Comparison of ENCODE assay signal across 10 mouse cellular contexts in the genomic region with DNA sequence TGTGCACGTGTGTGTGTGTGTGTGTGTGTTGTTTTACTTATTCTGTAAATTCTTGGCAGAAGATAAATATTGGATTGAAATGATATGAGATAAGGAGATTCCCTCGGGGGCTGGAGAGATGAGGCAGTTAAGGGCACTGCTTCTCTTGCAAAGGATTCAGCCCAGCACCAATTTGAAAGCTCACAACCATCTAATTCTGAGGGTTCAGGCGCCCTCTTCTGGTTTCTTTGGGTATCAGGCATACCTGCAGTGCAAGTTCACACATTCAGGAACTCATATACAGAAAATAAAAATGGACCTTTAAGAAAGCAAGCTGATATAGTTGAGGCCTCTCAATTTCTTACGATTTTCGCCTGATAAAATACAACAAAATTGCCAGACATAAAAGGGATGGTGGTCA. TPM values are rescaled to one million over a fixed set of nuclear protein-coding genes. Genes with fewer than 3 reads are reported as not detected.
A peak's percentile ranks its signal among the peaks of the same experiment; 100 is the strongest.
DNase-seq lines count a peak whose midpoint lies in the region; ATAC-seq and TF ChIP-seq lines count a peak whose summit lies in the region.
"Had no signal": no experiment of that assay in that cellular context is flagged by ENCODE, and none has a peak within 500 bp of the region (broad histone marks: within the 10 kb centered on the region; RNA-seq: fewer than 3 reads in every experiment).

No protein-coding gene starts in this region.

- peak; percentile 58 for DNase-seq in liver, adult 2 months (ENCODE audit: extremely low read depth, low read depth, low spot score)
- no peak for DNase-seq in liver, embryonic 11.5 days (ENCODE audit: low spot score)
- DNase-seq in T-cell, adult 2 months (ENCODE audit: low spot score): peak; percentile 30
- peak; percentile 86 to 89 for DNase-seq in cerebellum, postnatal 14 days
- DNase-seq in heart, postnatal 10 days: peak; percentile 53 to 75
- DNase-seq in left cerebral cortex, adult 8-10 months (ENCODE audit: low spot score in 2 of 2): peak; percentile 25 to 33
- peak; percentile 64 for DNase-seq in retina, embryonic 14.5 days (ENCODE audit: low spot score)

- no peak overlapping the region for H3K27ac ChIP-seq in liver, adult 2 months (replicated peaks; ENCODE audit: insufficient read depth, low read depth, low read length)
- no peak overlapping the region for H3K27ac ChIP-seq in liver, embryonic 11.5 days (ENCODE audit: low read depth, low read length)

- intact Hi-C loops in heart, postnatal 10 days (cut with DNase I): loop anchor here (2.0 to 10.0 kb wide), 2 partner anchors 112 to 350 kb away; no protein-coding TSS in a partner anchor

- no peaks in the 10 kb centered on the region for H3K79me2 ChIP-seq in liver, adult 2 months (ENCODE audit: control insufficient read depth, insufficient read depth, low read length)

- 45% methylated on average over 5 of the region's 5 CpGs for WGBS in liver, adult 2 months
- 30% methylated on average over 5 of the region's 5 CpGs for WGBS in liver, embryonic 11.5 days

- no peak overlapping the region for H3K9ac ChIP-seq in liver, adult 2 months (ENCODE audit: low read depth, low read length)
- H3K9ac ChIP-seq in liver, embryonic 11.5 days (ENCODE audit: low read depth, low read length): no peak overlapping the region

- H3K36me3 ChIP-seq in liver, adult 2 months (ENCODE audit: control insufficient read depth, insufficient read depth, low read length): no peaks in the 10 kb centered on the region
- H3K36me3 ChIP-seq in liver, embryonic 11.5 days (ENCODE audit: control insufficient read depth, insufficient read depth, low read length): no peaks in the 10 kb centered on the region

- H3K4me1 ChIP-seq in liver, adult 2 months (ENCODE audit: control insufficient read depth, insufficient read depth, low read length): no peaks in the 10 kb centered on the region
- no peaks in the 10 kb centered on the region for H3K4me1 ChIP-seq in liver, embryonic 11.5 days (replicated peaks; ENCODE audit: control insufficient read depth, insufficient read depth, low read length)

- H3K4me2 ChIP-seq in liver, embryonic 11.5 days: no peak overlapping the region

- no peak overlapping the region for H3K4me3 ChIP-seq in liver, adult 2 months (ENCODE audit: insufficient read depth, low read depth, low read length)
- no peak overlapping the region for H3K4me3 ChIP-seq in liver, embryonic 11.5 days (ENCODE audit: low read depth, low read length)

- peak; percentile 31 for TF ChIP-seq CTCF in liver, adult 2 months (IDR thresholded peaks at IDR 0.05; ENCODE audit: low read depth, low read length)

- no peaks in the 10 kb centered on the region for H3K27me3 ChIP-seq in liver, adult 2 months (ENCODE audit: control insufficient read depth, insufficient read depth, low read length)
- no peaks in the 10 kb centered on the region for H3K27me3 ChIP-seq in liver, embryonic 11.5 days (replicated peaks; ENCODE audit: control insufficient read depth, insufficient read depth, low read length)

- ATAC-seq in liver, embryonic 11.5 days (replicated peaks; ENCODE audit: low FRiP score): no peak
- ATAC-seq in monocyte, adult 5-6 weeks (replicated peaks; ENCODE audit: insufficient number of reproducible peaks, low FRiP score, low TSS enrichment, poor library complexity, severe bottlenecking): no peak

- no peaks in the 10 kb centered on the region for H3K9me3 ChIP-seq in liver, embryonic 11.5 days (ENCODE audit: control insufficient read depth, low read length)

- TF ChIP-seq POLR2A in liver, adult 2 months (IDR thresholded peaks at IDR 0.05; ENCODE audit: extremely low read depth, insufficient read depth, low read length): no peak

RNA-seq across cellular contexts. Expression of a gene that starts 10.7 kb away (rescaled TPM):
- total RNA-seq in liver, adult 2 months (2014; rRNA removed): not detected in 2 replicates
- not detected in 2 replicates for polyA plus RNA-seq in liver, adult 2 months (2012; rRNA removed)
- not detected in 2 replicates for polyA plus RNA-seq in liver, embryonic 11.5 days (2014; fragmentation: Nextera tagmentation; extraction: Ambion mirVana)
- total RNA-seq in heart, postnatal 10 days (2021): not detected
- not detected for total RNA-seq in left cerebral cortex, adult 8-10 months (2022)
- total RNA-seq in monocyte, adult 5-6 weeks (2017): not detected in 3 replicates
- total RNA-seq: gastrocnemius, postnatal 36 days had no signal
- polyA plus RNA-seq: neural tube, embryonic 14.5 days had no signal

RNA-seq across cellular contexts. Expression of a gene that starts 22.1 kb away (rescaled TPM):
- 0.13 TPM in 1 of 2 replicates, not detected in the other for total RNA-seq in liver, adult 2 months (2014; rRNA removed)
- polyA plus RNA-seq in liver, adult 2 months (2012; rRNA removed): 0.05 and 0.18 TPM in 2 replicates
- not detected in 2 replicates for polyA plus RNA-seq in liver, embryonic 11.5 days (2014; fragmentation: Nextera tagmentation; extraction: Ambion mirVana)
- under 1 TPM; 0.45 to 0.53 TPM for total RNA-seq in heart, postnatal 10 days (2021)
- 1 to 10 TPM in 1 of 4 experiments, under 1 TPM in 1, not detected in 2; 0.78 to 1.0 TPM for total RNA-seq in left cerebral cortex, adult 8-10 months (2022)
- total RNA-seq in monocyte, adult 5-6 weeks (2017): not detected in 3 replicates
- polyA plus RNA-seq: neural tube, embryonic 14.5 days had no signal

RNA-seq across cellular contexts. Expression of a gene that starts 22.1 kb away (rescaled TPM):
- total RNA-seq in liver, adult 2 months (2014; rRNA removed): not detected in 2 replicates
- polyA plus RNA-seq in liver, adult 2 months (2012; rRNA removed): 0.15 TPM in 1 of 2 replicates, not detected in the other
- not detected in 2 replicates for polyA plus RNA-seq in liver, embryonic 11.5 days (2014; fragmentation: Nextera tagmentation; extraction: Ambion mirVana)
- total RNA-seq in heart, postnatal 10 days (2021): not detected
- total RNA-seq in left cerebral cortex, adult 8-10 months (2022): under 1 TPM in 1 of 4 experiments, not detected in 3; 0.57 TPM
- not detected in 3 replicates for total RNA-seq in monocyte, adult 5-6 weeks (2017)
- total RNA-seq: gastrocnemius, postnatal 36 days had no signal

RNA-seq across cellular contexts. Expression of a gene that starts 40.3 kb away (rescaled TPM):
- total RNA-seq in liver, adult 2 months (2014; rRNA removed): not detected in 2 replicates
- polyA plus RNA-seq in liver, adult 2 months (2012; rRNA removed): not detected in 2 replicates
- polyA plus RNA-seq in liver, embryonic 11.5 days (2014; fragmentation: Nextera tagmentation; extraction: Ambion mirVana): not detected in 2 replicates
- total RNA-seq in heart, postnatal 10 days (2021): not detected
- total RNA-seq in left cerebral cortex, adult 8-10 months (2022): under 1 TPM; 0.23 to 0.30 (median 0.28) TPM
- not detected in 3 replicates for total RNA-seq in monocyte, adult 5-6 weeks (2017)

RNA-seq across cellular contexts. Expression of a gene that starts 46.9 kb away (rescaled TPM):
- not detected in 2 replicates for total RNA-seq in liver, adult 2 months (2014; rRNA removed)
- not detected in 2 replicates for polyA plus RNA-seq in liver, adult 2 months (2012; rRNA removed)
- 0.10 TPM in 1 of 2 replicates, not detected in the other for polyA plus RNA-seq in liver, embryonic 11.5 days (2014; fragmentation: Nextera tagmentation; extraction: Ambion mirVana)
- total RNA-seq in heart, postnatal 10 days (2021): not detected
- under 1 TPM in 1 of 4 experiments, not detected in 3; 0.15 TPM for total RNA-seq in left cerebral cortex, adult 8-10 months (2022)
- 0.49 TPM in 1 of 3 replicates, not detected in the others for total RNA-seq in monocyte, adult 5-6 weeks (2017)
- total RNA-seq: gastrocnemius, postnatal 36 days had no signal
- polyA plus RNA-seq: neural tube, embryonic 14.5 days had no signal
